Mouse (Mus musculus): Measurements from ENCODE around the gene Mtfr1l. TPM values are rescaled to one million over a fixed set of nuclear protein-coding genes. Genes with fewer than 3 reads are reported as not detected.

The Mtfr1l gene
- polyA plus RNA-seq, 1 experiment, result 286 TPM

DNA sequence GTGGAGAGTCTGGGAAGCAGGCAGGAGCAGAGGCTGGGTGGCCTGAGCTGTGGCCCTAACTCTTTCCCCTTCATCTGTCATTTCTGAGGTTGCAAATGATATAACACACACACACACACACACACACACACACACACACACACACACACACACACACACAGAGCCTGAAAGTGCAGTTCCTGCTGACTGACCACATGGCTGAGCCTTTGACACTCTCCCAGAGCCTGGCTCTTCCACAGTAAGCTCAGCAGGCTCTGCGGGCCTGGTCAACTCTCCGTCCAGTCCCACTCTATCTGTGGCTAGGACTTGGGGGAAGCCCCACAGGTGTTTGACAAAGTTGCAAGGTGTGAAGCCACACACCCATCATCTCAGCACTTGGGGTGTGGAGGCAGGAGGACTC is 42.1 kb upstream of the Mtfr1l start:
- Histone ChIP-seq H3K4me3 (ENCODE audit: control insufficient read depth, low read depth, low read length) (no peak overlapping the region), H3K36me3 (ENCODE audit: control insufficient read depth, insufficient read depth, low read length) (no peaks in the 10 kb centered on the region), H3K27ac (ENCODE audit: control insufficient read depth, insufficient read depth, low read depth, low read length) (no peak overlapping the region), H3K4me1 (ENCODE audit: control insufficient read depth, insufficient read depth, low read length) (peaks cover 3% of the 10 kb centered on the region; the same call in 1 of the 2 replicates), H3K27me3 (ENCODE audit: control insufficient read depth, insufficient read depth, low read length) (no peaks in the 10 kb centered on the region)
- TF ChIP-seq POLR2A (IDR thresholded peaks at IDR 0.05; ENCODE audit: control insufficient read depth, low read depth, low read length), result no peak
- TF ChIP-seq CTCF (IDR thresholded peaks at IDR 0.05; ENCODE audit: control insufficient read depth, insufficient read depth, insufficient replicate concordance, low read depth, low read length), result no peak

DNA sequence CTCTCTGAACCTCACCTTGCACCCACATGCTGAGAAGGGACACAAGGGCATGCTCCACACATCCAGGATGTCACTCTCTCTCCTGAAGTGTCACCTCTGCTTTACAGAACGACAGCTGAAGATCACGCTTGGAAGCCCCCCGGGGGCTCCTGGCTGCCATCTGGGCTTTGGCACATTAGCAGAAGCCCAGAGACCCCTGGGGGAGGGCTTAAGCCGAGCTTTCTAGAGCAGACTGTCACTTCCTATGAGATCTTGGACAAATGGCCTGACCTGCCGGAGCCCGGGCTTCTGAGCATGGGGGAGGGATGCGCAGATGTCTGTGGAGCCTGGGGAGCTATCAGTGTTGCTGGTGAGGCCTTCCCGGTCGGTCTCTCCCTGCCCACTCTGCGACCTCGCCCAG is 40.3 kb upstream of the Mtfr1l start:
- H3K27ac ChIP-seq (ENCODE audit: control insufficient read depth, insufficient read depth, low read depth, low read length), result no peak overlapping the region

DNA sequence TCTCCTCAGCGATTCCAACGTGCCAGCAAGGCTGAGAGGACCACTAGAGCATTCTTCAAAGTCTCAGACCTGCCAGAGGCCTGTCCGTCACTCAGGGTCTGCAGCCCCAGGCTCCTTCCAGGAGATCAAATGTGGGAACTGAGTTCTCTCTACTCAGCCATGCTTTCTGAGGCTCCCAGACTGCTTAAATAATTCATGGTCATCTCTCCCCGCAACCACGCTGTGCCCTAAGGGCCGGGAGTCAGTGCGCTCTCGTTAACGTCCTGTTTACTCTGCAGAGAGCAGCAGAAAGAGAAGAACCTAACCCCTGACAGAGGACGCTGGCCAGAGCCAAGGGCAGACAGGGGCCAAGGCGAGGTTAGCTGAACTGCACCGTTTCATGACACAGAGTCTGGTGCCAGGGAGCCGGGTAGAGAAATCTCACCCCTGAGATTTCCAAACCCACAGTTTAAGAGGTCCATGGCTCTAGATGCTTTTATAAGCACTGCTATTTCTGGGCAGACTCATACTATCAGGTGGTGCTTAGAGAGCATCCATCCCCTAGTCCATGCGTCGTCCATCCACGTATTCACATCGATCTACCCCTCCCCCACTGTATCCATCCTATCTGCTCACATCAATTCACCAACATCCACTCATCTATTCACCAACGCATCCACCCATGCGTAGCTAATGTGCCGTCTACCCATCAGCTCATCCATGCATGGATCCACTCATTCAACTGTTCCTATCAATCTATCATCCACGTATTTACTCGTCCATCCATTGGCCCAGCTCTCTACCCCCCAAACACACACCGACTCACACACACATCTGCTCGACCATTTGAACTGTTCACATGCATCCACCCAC is 37.5 kb upstream of the Mtfr1l start:
- Histone ChIP-seq H3K27ac (ENCODE audit: control insufficient read depth, insufficient read depth, low read depth, low read length) (no peak overlapping the region), H3K4me3 (ENCODE audit: control insufficient read depth, low read depth, low read length) (no peak overlapping the region), H3K27me3 (ENCODE audit: control insufficient read depth, insufficient read depth, low read length) (no peaks in the 10 kb centered on the region), H3K4me1 (ENCODE audit: control insufficient read depth, insufficient read depth, low read length) (no peaks in the 10 kb centered on the region), H3K36me3 (ENCODE audit: control insufficient read depth, insufficient read depth, low read length) (no peaks in the 10 kb centered on the region)
- TF ChIP-seq POLR2A (IDR thresholded peaks at IDR 0.05; ENCODE audit: control insufficient read depth, low read depth, low read length) (no peak), CTCF (IDR thresholded peaks at IDR 0.05; ENCODE audit: control insufficient read depth, insufficient read depth, insufficient replicate concordance, low read depth, low read length) (no peak)

More for the DNA sequence above, 40.3 kb upstream of the Mtfr1l start:
- Histone ChIP-seq H3K36me3 (ENCODE audit: control insufficient read depth, insufficient read depth, low read length) (no peaks in the 10 kb centered on the region), H3K4me3 (ENCODE audit: control insufficient read depth, low read depth, low read length) (no peak overlapping the region), H3K4me1 (ENCODE audit: control insufficient read depth, insufficient read depth, low read length) (peaks cover 3% of the 10 kb centered on the region; the same call in 1 of the 2 replicates), H3K27me3 (ENCODE audit: control insufficient read depth, insufficient read depth, low read length) (no peaks in the 10 kb centered on the region)
- TF ChIP-seq POLR2A (IDR thresholded peaks at IDR 0.05; ENCODE audit: control insufficient read depth, low read depth, low read length) (no peak), CTCF (IDR thresholded peaks at IDR 0.05; ENCODE audit: control insufficient read depth, insufficient read depth, insufficient replicate concordance, low read depth, low read length) (no peak)

DNA sequence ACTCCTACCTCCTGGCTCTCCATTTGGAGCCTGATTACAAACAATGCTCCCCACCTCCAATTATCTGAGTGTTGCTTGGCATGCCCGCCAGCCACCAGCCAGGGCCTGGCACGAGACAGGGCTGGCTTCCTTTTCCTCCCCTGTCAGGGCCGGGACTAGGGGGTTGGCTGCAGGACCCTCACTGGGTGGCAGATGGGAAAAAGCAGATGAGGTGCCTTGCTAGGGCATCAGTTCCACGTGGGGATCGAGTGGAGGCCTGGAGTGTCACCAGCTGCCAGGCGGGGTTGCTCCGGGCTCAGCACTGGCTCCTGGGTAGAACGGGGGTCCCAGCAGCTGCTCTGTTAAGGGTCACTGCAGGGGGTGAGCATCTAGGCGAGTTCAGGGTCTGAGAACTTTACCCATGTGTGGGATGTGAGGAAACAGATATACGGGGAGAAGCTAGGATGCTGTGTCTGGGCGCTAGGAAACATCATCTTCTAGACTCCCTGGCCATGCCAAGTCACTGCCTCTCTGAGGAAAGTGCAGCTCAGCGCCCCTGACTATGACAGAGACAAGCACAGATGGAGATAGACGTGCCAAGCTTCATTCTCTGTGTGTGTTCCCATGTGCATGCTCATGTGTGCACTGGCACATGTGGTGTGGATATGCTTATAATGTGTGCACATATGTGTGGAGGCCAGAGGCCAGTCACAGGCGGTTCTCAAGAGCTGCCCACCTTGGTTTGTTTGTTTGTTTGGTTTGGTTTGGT is 35.7 kb upstream of the Mtfr1l start:
- TF ChIP-seq POLR2A (IDR thresholded peaks at IDR 0.05; ENCODE audit: control insufficient read depth, low read depth, low read length) (no peak), CTCF (IDR thresholded peaks at IDR 0.05; ENCODE audit: control insufficient read depth, insufficient read depth, insufficient replicate concordance, low read depth, low read length) (no peak)
- Histone ChIP-seq H3K4me3 (ENCODE audit: control insufficient read depth, low read depth, low read length) (no peak overlapping the region), H3K4me1 (ENCODE audit: control insufficient read depth, insufficient read depth, low read length) (no peaks in the 10 kb centered on the region), H3K27me3 (ENCODE audit: control insufficient read depth, insufficient read depth, low read length) (no peaks in the 10 kb centered on the region), H3K36me3 (ENCODE audit: control insufficient read depth, insufficient read depth, low read length) (no peaks in the 10 kb centered on the region), H3K27ac (ENCODE audit: control insufficient read depth, insufficient read depth, low read depth, low read length) (no peak overlapping the region)

DNA sequence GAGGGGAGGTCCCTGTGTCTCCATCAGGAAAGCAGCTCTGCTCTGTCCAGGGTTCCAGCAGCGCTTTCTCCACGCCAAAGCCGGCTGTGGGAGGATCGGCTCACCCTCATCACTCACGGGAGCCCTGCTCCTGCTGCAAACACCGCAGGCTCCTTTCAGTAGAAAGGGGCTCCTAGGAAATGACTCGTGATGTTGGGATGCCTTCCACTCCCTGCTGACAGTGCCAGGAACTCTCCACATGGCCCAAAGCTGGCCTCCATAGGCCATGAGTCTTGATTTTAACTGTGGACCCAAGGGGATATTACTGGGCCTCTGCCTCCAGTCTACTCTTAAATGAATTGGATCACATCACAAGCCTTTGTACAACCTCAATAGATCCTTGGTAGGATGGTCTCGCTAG is 34.6 kb upstream of the Mtfr1l start:
- Histone ChIP-seq H3K27me3 (ENCODE audit: control insufficient read depth, insufficient read depth, low read length) (no peaks in the 10 kb centered on the region), H3K36me3 (ENCODE audit: control insufficient read depth, insufficient read depth, low read length) (no peaks in the 10 kb centered on the region), H3K4me1 (ENCODE audit: control insufficient read depth, insufficient read depth, low read length) (no peaks in the 10 kb centered on the region), H3K27ac (ENCODE audit: control insufficient read depth, insufficient read depth, low read depth, low read length) (no peak overlapping the region), H3K4me3 (ENCODE audit: control insufficient read depth, low read depth, low read length) (no peak overlapping the region)
- TF ChIP-seq CTCF (IDR thresholded peaks at IDR 0.05; ENCODE audit: control insufficient read depth, insufficient read depth, insufficient replicate concordance, low read depth, low read length) (no peak), POLR2A (IDR thresholded peaks at IDR 0.05; ENCODE audit: control insufficient read depth, low read depth, low read length) (no peak)

DNA sequence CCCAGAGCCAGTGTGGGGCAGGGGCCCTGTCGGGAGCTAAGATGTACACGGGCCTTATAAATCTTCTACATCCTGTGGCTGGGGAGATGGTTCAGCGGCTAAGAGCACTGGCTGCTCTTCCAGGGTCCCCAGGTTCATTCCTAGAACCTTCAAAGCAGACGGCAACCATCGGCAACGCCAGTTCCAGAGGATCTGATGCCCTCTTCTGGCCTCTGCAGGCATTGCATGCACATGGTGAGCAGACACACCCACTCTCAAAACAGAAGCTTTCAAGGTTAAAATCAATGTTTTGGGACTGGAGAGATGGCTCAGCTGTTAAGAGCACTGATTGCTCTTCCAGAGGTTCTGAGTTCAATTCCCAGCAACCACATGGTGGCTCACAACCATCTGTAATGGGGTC is 34.0 kb upstream of the Mtfr1l start:
- H3K27me3 ChIP-seq (ENCODE audit: control insufficient read depth, insufficient read depth, low read length), result no peaks in the 10 kb centered on the region
- no peaks in the 10 kb centered on the region for H3K4me1 ChIP-seq (ENCODE audit: control insufficient read depth, insufficient read depth, low read length)
- peak; percentile 76; the same call in 1 of the 2 replicates for TF ChIP-seq CTCF (IDR thresholded peaks at IDR 0.05; ENCODE audit: control insufficient read depth, insufficient read depth, insufficient replicate concordance, low read depth, low read length)
- TF ChIP-seq POLR2A (IDR thresholded peaks at IDR 0.05; ENCODE audit: control insufficient read depth, low read depth, low read length), result no peak
- no peak overlapping the region for H3K4me3 ChIP-seq (ENCODE audit: control insufficient read depth, low read depth, low read length)
- no peaks in the 10 kb centered on the region for H3K36me3 ChIP-seq (ENCODE audit: control insufficient read depth, insufficient read depth, low read length)
- no peak overlapping the region for H3K27ac ChIP-seq (ENCODE audit: control insufficient read depth, insufficient read depth, low read depth, low read length)

Data from testis, adult 2 months (tissue).